Mouse (Mus musculus) adipocyte (in vitro differentiated cells): ENCODE measurements at regions not wholly inside any gene's neighbourhood (a gene's known extent, or its start where the extent isn't known, plus 50 kb on each side); places are given as distances from the start of the nearest gene placed in this dataset.

Experiments
- DNase-seq: peaks from one replicate; pipeline ENCODE4 v3.0.0-alpha.2; 2016; ENCODE audit warnings: low spot score

- DNase-seq = no peak
Measured at GRCm38 (mm10) chr1:181299826-181300225, 52.6 kb upstream of the Cnih3 start.

- no peak for DNase-seq
Measured at GRCm38 (mm10) chr1:181302151-181302550, 50.3 kb upstream of the Cnih3 start.
